Mouse (Mus musculus) liver, postnatal 0 days (tissue): Measurements from ENCODE around the gene Gm10128. TPM values are rescaled to one million over a fixed set of nuclear protein-coding genes. Genes with fewer than 3 reads are reported as not detected.
"Not testable (repeated sequence)": the region's sequence is repeated elsewhere in the genome, so short reads cannot be mapped to it uniquely, and the experiment has no call there.

Source experiments
- ATAC-seq: fragments of 200-750 bp; cut with Nextera tagmentation; 2 replicates; pipeline ENCODE4 v1.8.0; 2017; ENCODE audit warnings: mild to moderate bottlenecking, moderate library complexity
- DNase-seq: peaks from one replicate; pipeline ENCODE4 v3.0.0-alpha.2; 2016
- H3K27ac ChIP-seq: fragments of 300-500 bp; sonication (generic); 2 replicates; pipeline ENCODE4 v1.5.1; 2014; ENCODE audit warnings: antibody characterized with exemption, moderate library complexity, mild to moderate bottlenecking, low read depth
- H3K27me3 ChIP-seq: fragments of 300-500 bp; sonication (generic); 2 replicates; pipeline ENCODE4 v1.6.1; 2014; ENCODE audit warnings: low read length, control low read depth, mixed read lengths; ENCODE audit not compliant: insufficient read depth
- H3K36me3 ChIP-seq: fragments of 300-500 bp; sonication (generic); replicated peaks from 2 replicates; pipeline ENCODE4 v1.6.1; 2014; ENCODE audit warnings: mild to moderate bottlenecking, control low read depth, low read length, moderate library complexity, mixed read lengths; ENCODE audit not compliant: insufficient read depth
- H3K4me1 ChIP-seq: fragments of 300-500 bp; sonication (generic); 2 replicates; pipeline ENCODE4 v1.6.1; 2014; ENCODE audit warnings: antibody characterized with exemption, mild to moderate bottlenecking, control low read depth; ENCODE audit not compliant: insufficient read depth
- H3K4me2 ChIP-seq: fragments of 300-500 bp; sonication (generic); 2 replicates; pipeline ENCODE4 v1.6.1; 2014; ENCODE audit warnings: low read depth, mild to moderate bottlenecking, low read length, moderate library complexity, mixed read lengths
- H3K4me3 ChIP-seq: fragments of 300-500 bp; sonication (generic); 2 replicates; pipeline ENCODE4 v1.5.1; 2014; ENCODE audit warnings: low read depth, low read length
- H3K9ac ChIP-seq: fragments of 300-500 bp; sonication (generic); replicated peaks from 2 replicates; pipeline ENCODE4 v1.6.1; 2014; ENCODE audit warnings: mild to moderate bottlenecking, moderate library complexity
- H3K9me3 ChIP-seq: fragments of 300-500 bp; sonication (generic); 2 replicates; pipeline ENCODE4 v1.6.1; 2016; ENCODE audit warnings: mild to moderate bottlenecking, control low read depth, low read length, mixed read lengths
- CTCF ChIP-seq: sonication (generic); IDR thresholded peaks from 2 replicates; pipeline ENCODE4 v1.5.1; 2016; ENCODE audit warnings: antibody characterized with exemption, low read depth
- WGBS: fragments of 180-500 bp; shearing (Covaris S2); extraction: QIAGEN DNeasy Blood & Tissue Kit; methylation state at CpG from one replicate; pipeline ENCODE4 v1.1.7; 2014; ENCODE audit not compliant: insufficient replicate concordance; 5-methylcytosine and 5-hydroxymethylcytosine counted together
- polyA plus RNA-seq: library from polyadenylated mRNA; unstranded; fragments of >200 nt; fragmentation: Nextera tagmentation; extraction: Ambion mirVana; gene quantifications from 2 replicates; pipeline ENCODE4 v1.2.1, GENCODE M21; 2015

Gene Gm10128
- polyA plus RNA-seq = not detected in 2 replicates

GRCm38 (mm10) chr14:7643872-7644271, at the start of gene Gm10128:
Gene Gm10128, minus strand, starts transcription at chr14:7643972.
- not testable (repeated sequence) for H3K4me1 ChIP-seq, DNase-seq, H3K27me3 ChIP-seq, H3K36me3 ChIP-seq, H3K9ac ChIP-seq, ATAC-seq, H3K9me3 ChIP-seq, H3K27ac ChIP-seq, H3K4me2 ChIP-seq, H3K4me3 ChIP-seq
- WGBS = no CpG with 5 or more reads among the region's 2 CpGs

- WGBS = 38% methylated on average over 5 of the region's 5 CpGs
- not testable (repeated sequence) for H3K4me2 ChIP-seq, H3K36me3 ChIP-seq, ATAC-seq, DNase-seq, H3K4me1 ChIP-seq, H3K27me3 ChIP-seq, H3K9ac ChIP-seq, H3K27ac ChIP-seq, H3K4me3 ChIP-seq, H3K9me3 ChIP-seq
Measured at GRCm38 (mm10) chr14:7681170-7681569, 37.4 kb upstream of the Gm10128 start.

DNA sequence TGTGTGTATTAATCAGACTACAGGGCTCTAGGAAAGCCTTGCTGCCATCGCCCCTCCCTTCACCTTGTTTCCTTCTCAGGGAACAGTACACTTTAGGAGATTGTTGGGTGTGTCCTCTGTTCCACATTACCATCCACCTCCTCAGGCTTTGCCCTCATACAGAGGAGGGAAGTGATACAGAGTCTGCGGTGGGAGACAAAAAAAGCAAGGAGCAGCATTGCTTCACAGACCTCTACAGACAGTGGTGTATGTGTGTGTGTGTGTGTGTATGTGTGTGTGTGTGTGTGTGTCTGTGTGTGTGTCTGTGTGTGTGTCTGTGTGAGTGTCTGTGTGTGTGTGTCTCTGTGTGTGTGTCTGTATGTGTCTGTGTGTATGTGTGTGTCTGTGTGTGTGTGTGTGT, 18.7 kb upstream of the Gm10128 start:
- WGBS = 87% methylated on average over 2 of the region's 2 CpGs

GRCm38 (mm10) chr14:7658101-7659074, 14.6 kb upstream of the Gm10128 start:
- peak; percentile 9 for DNase-seq
- under 1% methylated on average over 23 of the region's 76 CpGs for WGBS
- not testable (repeated sequence) for H3K4me1 ChIP-seq, ATAC-seq, H3K27ac ChIP-seq, H3K9ac ChIP-seq, H3K4me3 ChIP-seq, H3K27me3 ChIP-seq, H3K9me3 ChIP-seq, H3K36me3 ChIP-seq
- 0 out of 2 replicates have a peak overlapping the region, but pooled peaks have one; percentile 22 for H3K4me2 ChIP-seq

More for the DNA sequence above, 18.7 kb upstream of the Gm10128 start:
- H3K27ac ChIP-seq, H3K9ac ChIP-seq, H3K9me3 ChIP-seq, H3K4me1 ChIP-seq, H3K27me3 ChIP-seq, H3K4me3 ChIP-seq, ATAC-seq, H3K36me3 ChIP-seq, DNase-seq, H3K4me2 ChIP-seq: not testable (repeated sequence)

- WGBS = 14% methylated on average over 5 of the region's 10 CpGs
- not testable (repeated sequence) for H3K4me2 ChIP-seq, H3K4me3 ChIP-seq, H3K36me3 ChIP-seq, H3K9me3 ChIP-seq, H3K27me3 ChIP-seq, ATAC-seq, DNase-seq, H3K27ac ChIP-seq, H3K4me1 ChIP-seq, H3K9ac ChIP-seq
- peak; percentile 30; the same call in 1 of the 2 replicates for TF ChIP-seq CTCF
Measured at GRCm38 (mm10) chr14:7657456-7657855, 13.7 kb upstream of the Gm10128 start.

- not testable (repeated sequence) for H3K9ac ChIP-seq, DNase-seq, H3K9me3 ChIP-seq, H3K4me3 ChIP-seq, ATAC-seq, H3K27me3 ChIP-seq, H3K4me1 ChIP-seq, H3K4me2 ChIP-seq, H3K36me3 ChIP-seq, H3K27ac ChIP-seq
- no CpG with 5 or more reads among the region's 2 CpGs for WGBS
Measured at GRCm38 (mm10) chr14:7595492-7595891, 48.3 kb downstream of the Gm10128 start, which contains the start of gene Gm10338. Gene Gm10338, minus strand, starts transcription at chr14:7595592.

Other genes starting within 250 kb of the Gm10128 start
- not detected in 2 replicates for gene Gm3755, start 193.1 kb downstream of the Gm10128 start, polyA plus RNA-seq
- gene Gm3752, start 160.2 kb downstream of the Gm10128 start, polyA plus RNA-seq = not detected in 2 replicates
- not detected in 2 replicates for gene Gm3558, start 75.4 kb downstream of the Gm10128 start, polyA plus RNA-seq
- gene Gm10338, start 48.4 kb downstream of the Gm10128 start, polyA plus RNA-seq = not detected in 2 replicates
- not detected in 2 replicates for gene Gm26661, start 147.6 kb upstream of the Gm10128 start, polyA plus RNA-seq
- 2.5 and 2.9 TPM in 2 replicates for gene Flnb, start 174.0 kb upstream of the Gm10128 start, polyA plus RNA-seq